Mouse (Mus musculus) A20 (cell line): Measurements from ENCODE around the gene Wfdc3.
A peak's percentile ranks its signal among the peaks of the same experiment; 100 is the strongest.

ENCODE experiments used
- DNase-seq: peaks from one replicate; pipeline ENCODE4 v3.0.0-alpha.2; 2011; ENCODE audit warnings: low read depth, low spot score

The Wfdc3 gene

DNA sequence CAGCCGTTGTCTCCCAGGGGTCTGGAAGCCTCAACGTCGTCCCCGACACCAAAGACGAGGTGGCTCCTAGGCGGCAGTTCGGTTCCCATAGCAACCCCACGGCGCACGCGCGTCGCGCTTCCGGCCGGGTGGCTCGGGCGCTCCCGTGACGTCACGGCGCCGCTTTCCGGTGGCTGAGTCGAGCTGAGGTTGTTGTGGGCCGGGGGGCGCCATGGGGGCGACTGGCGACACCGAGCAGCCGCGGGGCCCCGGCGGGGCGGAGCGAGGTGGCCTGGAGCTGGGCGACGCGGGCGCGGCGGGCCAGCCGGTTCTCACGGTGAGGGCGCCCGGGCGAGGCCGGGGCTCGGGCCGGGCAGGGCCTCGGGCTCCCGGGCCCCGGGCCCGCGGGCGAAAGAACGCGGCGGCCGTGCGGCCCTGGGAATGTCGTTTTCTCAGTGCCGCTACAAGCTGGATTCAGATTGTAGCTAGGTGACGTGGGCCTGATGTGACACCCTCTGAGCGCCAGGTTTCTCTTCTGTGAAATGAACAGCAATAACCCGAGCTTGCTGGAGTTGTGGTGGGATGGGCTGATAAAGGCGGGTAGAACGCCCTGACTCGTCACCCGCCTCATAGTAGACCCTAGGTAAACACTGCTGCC is at the start of gene Wfdc3, which contains the start of gene Dnttip1:
Gene Wfdc3, minus strand, starts transcription at position 89 of the 637 bp plus-strand sequence.
Gene Dnttip1, plus strand, starts transcription at position 141 of the 637 bp plus-strand sequence.
- peak; percentile 92 for DNase-seq

GRCm38 (mm10) chr2:164794293-164794692 is 48.6 kb upstream of the Wfdc3 start:
- DNase-seq, result peak; percentile 83

DNA sequence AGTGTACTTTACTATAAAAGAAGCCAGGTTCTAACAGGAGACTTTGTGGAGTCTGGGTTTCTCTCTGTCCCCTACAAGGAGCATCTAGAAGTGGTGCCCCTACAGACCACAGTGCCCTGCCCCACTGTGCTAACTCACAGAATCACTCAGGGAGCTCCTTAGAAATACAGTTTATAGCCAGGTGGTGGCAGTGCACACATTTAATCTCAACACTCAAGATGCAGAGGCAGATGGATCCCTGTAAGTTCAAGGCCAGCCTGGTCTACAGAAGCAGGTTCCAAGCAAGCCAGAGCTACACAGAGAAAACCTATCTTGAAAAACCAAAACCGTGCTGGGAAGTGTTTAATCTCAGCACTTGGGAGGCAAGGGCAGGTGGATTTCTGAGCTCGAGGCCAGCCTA is 48.0 kb upstream of the Wfdc3 start:
- DNase-seq, result peak; percentile 43

- DNase-seq, result peak; percentile 53
These were observed 47.5 kb upstream of the Wfdc3 start for GRCm38 (mm10) chr2:164793236-164793635.

DNA sequence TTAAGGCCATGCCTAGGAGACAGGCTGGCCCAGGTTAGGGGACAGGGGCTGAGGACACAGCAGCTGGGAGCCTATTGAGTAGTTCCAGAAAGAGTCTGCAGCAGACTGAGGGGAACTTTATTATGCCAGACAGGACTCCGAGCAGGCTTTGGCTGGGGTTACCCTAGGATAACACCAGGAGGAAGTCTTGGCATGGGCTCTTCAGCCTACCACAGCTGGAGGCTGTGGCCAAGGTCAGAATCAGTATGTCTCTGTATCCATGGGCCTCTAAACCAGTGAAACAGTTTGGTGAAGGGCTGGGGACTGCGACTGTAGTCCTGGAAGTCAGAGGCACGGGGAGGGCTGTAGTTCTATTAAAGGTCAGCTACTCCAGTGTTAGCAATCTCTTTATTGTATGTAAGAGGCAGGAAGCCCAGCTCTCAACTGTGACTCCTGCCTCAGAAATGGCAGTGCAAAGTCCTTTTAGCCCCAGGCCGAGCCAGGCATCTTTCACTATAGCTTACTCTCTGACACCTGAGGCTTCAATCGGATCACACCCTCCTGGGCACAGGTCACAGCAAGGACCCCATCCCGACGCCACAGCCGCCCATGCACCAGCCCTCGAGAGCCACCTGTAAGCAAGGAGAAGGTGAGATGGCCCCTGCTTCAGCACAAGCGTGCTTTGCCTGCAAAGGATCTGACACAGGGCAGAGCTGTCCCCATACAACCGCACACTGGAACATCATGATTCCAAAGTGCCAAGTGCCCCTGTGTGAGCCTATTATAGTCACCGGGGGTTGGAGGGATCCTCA is 46.9 kb upstream of the Wfdc3 start:
- no peak for DNase-seq

DNA sequence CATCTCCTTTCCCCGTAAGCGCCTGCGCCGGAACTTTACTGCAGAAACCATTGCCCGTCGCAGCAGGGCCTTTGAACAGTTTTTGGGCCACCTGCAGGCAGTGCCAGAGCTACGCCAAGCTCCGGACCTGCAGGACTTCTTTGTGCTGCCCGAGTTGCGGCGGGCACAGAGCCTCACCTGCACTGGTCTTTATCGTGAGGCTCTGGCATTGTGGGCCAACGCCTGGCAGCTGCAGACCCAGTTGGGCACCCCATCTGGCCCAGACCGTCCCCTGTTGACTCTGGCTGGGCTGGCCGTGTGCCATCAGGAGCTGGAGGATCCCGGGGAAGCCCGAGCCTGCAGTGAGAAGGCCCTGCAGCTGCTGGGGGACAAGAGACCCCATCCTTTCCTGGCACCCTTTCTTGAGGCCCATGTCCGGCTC is 46.1 kb upstream of the Wfdc3 start:
- no peak for DNase-seq

GRCm38 (mm10) chr2:164790451-164790850 is 44.7 kb upstream of the Wfdc3 start:
- no peak for DNase-seq

- no peak for DNase-seq
These were observed 42.7 kb upstream of the Wfdc3 start for GRCm38 (mm10) chr2:164788411-164788810.

GRCm38 (mm10) chr2:164787779-164788178 is 42.0 kb upstream of the Wfdc3 start:
- no peak for DNase-seq

DNA sequence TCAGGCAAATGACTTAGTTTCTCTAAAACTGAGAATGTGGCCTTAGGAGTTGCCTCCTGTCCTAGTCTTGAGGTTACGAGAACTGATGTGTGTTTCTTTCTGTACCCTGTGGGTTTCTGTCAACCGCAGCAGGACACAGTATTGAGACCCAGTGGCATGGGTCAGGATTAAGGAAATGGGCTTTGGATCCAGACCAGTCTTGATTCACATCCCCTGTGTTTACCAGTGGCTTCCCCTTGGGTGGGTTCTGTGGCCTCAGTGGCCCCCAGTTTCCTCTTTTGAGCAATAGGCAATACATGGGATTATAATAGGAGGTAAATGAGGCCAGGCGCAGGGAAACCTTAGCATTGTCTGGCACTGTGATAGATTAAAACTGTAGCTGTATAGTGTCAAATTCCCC is 41.3 kb upstream of the Wfdc3 start:
- no peak for DNase-seq

- no peak for DNase-seq
These were observed 40.7 kb upstream of the Wfdc3 start for GRCm38 (mm10) chr2:164786388-164786885.

DNA sequence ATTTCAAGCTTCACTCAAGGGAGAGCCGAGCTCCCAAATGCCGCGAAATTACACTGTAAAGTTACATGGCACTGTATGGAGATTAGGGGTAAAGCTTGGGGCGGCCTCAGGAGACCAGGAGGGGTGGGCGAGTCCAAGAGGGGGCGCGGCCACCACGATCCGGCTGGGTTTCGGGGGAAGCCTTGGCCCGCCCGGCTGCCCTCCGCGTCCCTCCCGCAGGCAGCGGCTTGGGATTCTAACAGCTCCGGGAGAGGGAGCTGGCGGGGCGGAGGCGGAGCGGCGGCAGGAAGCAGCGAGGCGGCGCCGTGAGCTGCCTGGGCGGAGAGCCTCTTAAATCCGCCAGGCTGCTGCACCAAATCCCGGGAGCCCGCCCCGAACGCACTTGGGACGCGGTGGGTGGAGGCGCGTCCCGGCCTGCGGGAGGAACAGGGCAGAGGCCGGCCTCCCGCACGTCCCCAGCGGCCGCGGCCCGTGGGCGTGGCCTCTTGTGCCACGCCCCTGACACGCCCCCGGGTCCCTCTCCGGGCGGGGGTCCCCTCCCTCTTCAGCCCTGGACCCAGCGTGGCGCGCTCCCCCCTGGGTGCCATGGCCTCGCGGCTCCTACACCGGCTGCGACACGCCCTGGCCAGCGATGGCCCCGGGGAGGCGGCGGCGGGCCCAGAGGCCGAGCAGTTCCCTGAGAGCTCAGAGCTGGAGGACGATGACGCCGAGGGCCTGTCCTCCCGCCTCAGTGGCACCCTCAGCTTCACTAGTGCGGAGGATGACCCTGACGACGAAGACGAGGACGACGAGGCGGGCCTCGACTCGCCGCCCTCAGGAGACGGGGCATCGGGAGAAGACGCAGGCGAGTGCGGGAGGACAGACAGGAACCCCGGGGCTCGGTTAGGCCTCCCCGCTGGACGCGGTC is 40.0 kb upstream of the Wfdc3 start, which contains the start of gene Snx21:
Gene Snx21, plus strand, starts transcription at position 343 of the 907 bp plus-strand sequence.
- peak; percentile 88 for DNase-seq

DNA sequence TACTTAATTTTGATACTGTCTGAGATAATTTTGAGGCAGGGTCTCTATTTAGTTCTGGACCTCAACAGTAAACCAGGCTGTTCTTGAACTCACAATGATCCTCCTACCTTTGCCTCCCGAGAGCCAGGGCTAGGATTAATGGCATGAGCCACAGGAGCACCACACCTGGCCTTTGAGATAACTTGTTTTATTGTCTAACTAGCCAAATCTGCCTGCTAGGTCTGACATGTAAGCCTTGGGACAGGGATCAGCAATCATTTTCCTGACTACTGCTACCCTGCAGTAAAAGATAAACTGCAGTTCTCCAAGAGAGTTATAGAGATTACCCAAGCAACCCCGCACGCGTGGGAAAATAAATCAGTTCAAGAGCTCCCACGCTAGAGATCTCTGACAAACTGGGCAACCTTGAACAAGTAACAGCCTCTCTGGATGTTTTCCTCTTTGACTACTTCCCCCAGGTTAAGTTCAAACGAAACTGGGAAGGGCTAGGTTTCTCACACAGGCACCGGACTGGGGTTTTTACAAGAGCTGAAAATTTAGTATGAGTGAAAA is 39.2 kb upstream of the Wfdc3 start:
- DNase-seq, result no peak

DNA sequence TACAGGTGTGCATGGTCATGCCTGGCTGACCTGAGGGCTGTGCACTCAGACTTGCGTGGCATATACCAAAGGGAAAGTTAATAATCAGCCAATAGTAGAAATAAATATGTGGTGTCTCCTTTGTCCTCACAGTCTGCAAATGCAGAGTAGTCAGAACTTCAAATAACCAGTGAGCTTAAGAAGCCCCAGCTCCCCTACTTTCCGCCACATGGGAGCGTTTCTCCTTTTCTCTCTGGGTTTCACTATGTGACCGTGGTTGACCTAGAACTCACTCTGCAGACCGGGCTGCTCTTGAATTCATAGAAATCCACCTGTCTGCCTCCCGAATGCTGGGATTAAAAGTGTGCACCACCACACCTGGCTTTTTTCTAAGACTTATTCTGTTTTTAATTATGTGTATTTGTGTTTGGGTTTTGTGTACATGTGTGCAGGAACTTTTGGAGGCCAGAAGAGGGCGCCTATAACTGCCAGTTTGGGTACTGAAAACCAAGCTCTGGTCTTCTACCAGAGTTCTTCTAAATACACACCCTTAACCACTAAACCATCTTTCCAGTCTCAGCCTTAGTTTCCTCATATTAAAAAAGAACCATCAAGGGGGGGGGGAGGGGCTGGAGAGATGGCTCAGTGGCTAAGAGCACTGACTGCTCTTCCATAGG is 38.3 kb upstream of the Wfdc3 start:
- peak; percentile 80 for DNase-seq

- DNase-seq, result no peak
These were observed 36.1 kb upstream of the Wfdc3 start for GRCm38 (mm10) chr2:164781876-164782275.

GRCm38 (mm10) chr2:164779481-164780086 is 33.9 kb upstream of the Wfdc3 start, which contains the start of gene Tnnc2:
Gene Tnnc2 (minus strand): TSS chr2:164779967.
- no peak for DNase-seq

DNA sequence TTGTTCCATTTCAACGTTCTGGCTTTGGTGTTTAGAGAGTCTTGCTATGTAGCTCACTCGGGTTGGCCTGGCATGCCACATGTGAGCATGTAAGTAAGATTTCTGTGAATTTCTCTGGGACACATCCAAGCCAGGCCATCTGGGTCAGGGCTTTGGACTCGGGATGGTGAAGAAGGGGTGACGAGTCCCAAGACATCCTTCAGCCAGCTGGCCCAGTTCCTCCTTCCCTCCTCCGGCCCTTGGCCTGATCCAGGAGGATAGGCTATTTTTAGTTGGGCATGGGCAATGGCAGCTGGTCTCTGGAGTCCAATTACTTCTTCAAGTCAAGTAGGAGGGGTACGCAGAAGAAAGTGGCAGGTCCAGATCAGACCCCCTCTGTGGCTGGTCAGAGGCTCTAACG is 33.1 kb upstream of the Wfdc3 start:
- DNase-seq, result no peak

GRCm38 (mm10) chr2:164778015-164778287 is 32.2 kb upstream of the Wfdc3 start:
- no peak for DNase-seq

- DNase-seq, result no peak
These were observed 31.7 kb upstream of the Wfdc3 start for GRCm38 (mm10) chr2:164777246-164778014.

DNA sequence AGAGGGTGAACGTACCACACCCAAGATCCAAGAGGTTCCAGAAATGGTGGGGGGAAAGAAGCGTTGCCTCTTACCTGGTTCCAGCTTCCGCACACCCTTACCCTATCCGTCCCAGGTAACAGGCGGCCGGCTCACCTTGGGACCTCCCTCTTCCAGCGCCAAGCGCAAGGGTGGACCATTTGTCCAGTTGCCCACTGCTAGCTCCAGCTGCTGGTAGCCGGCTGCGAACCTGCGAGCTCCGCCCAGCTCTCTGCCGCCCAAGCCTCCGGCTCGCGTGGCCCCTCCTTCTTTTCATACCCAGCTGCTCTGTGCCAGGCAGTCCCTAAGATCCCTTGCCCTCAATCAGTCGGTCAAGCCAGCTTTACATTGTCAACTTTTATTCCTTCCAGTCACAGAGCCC is 31.1 kb upstream of the Wfdc3 start:
- DNase-seq, result no peak
